Mouse (Mus musculus) stomach, postnatal 0 days (tissue): ENCODE measurements around the gene Bckdhb. TPM values are rescaled to one million over a fixed set of nuclear protein-coding genes. Genes with fewer than 3 reads are reported as not detected.
A peak's percentile ranks its signal among the peaks of the same experiment; 100 is the strongest.

Experiments
- ATAC-seq: fragments of 200-750 bp; cut with Nextera tagmentation; 2 replicates; pipeline ENCODE4 v1.8.0; 2017; ENCODE audit not compliant: low FRiP score, low TSS enrichment
- DNase-seq: peaks from one replicate; pipeline ENCODE4 v3.0.0-alpha.2; 2016; ENCODE audit warnings: low spot score
- H3K27ac ChIP-seq: fragments of 300-500 bp; sonication (generic); replicated peaks from 2 replicates; pipeline ENCODE4 v1.5.1; 2014; ENCODE audit warnings: mild to moderate bottlenecking, control low read depth
- H3K27me3 ChIP-seq: fragments of 300-500 bp; sonication (generic); 2 replicates; pipeline ENCODE4 v1.6.1; 2014; ENCODE audit warnings: low read length; ENCODE audit not compliant: control insufficient read depth, insufficient read depth
- H3K36me3 ChIP-seq: fragments of 300-500 bp; sonication (generic); 2 replicates; pipeline ENCODE4 v1.6.1; 2014; ENCODE audit warnings: low read length, mixed read lengths; ENCODE audit not compliant: control insufficient read depth, insufficient read depth
- H3K4me1 ChIP-seq: fragments of 300-500 bp; sonication (generic); replicated peaks from 2 replicates; pipeline ENCODE4 v1.6.1; 2014; ENCODE audit warnings: antibody characterized with exemption; ENCODE audit not compliant: control insufficient read depth, insufficient read depth
- H3K4me2 ChIP-seq: fragments of 300-500 bp; sonication (generic); replicated peaks from 2 replicates; pipeline ENCODE4 v1.6.1; 2014; ENCODE audit warnings: low read depth, mild to moderate bottlenecking, control low read depth, moderate library complexity
- H3K4me3 ChIP-seq: fragments of 300-500 bp; sonication (generic); 2 replicates; pipeline ENCODE4 v1.5.1; 2014; ENCODE audit warnings: low read depth, low read length, control low read depth
- H3K9ac ChIP-seq: fragments of 300-500 bp; sonication (generic); 2 replicates; pipeline ENCODE4 v1.6.1; 2014; ENCODE audit warnings: mild to moderate bottlenecking, low read length, control low read depth, mixed read lengths
- H3K9me3 ChIP-seq: fragments of 300-500 bp; sonication (generic); 2 replicates; pipeline ENCODE4 v1.6.1; 2016; ENCODE audit warnings: low read length; ENCODE audit not compliant: control insufficient read depth
- CTCF ChIP-seq: IDR thresholded peaks from 2 replicates; pipeline ENCODE4 v1.5.1; 2016; ENCODE audit warnings: antibody characterized with exemption, low read depth, mild to moderate bottlenecking, moderate library complexity
- EP300 ChIP-seq: optimal IDR thresholded peaks from 2 replicates; pipeline ENCODE3; 2016; ENCODE audit warnings: antibody characterized with exemption
- WGBS: fragments of 180-500 bp; shearing (Covaris S2); extraction: QIAGEN DNeasy Blood & Tissue Kit; methylation state at CpG from one replicate; pipeline ENCODE4 v1.1.7; 2014; 5-methylcytosine and 5-hydroxymethylcytosine counted together
- polyA plus RNA-seq: library from polyadenylated mRNA; unstranded; fragments of >200 nt; fragmentation: Nextera tagmentation; extraction: Ambion mirVana; gene quantifications from 2 replicates; pipeline ENCODE4 v1.2.1, GENCODE M21; 2015

Gene Bckdhb
- polyA plus RNA-seq, 1 experiment from 2014 or later, result 25.2 TPM

DNA sequence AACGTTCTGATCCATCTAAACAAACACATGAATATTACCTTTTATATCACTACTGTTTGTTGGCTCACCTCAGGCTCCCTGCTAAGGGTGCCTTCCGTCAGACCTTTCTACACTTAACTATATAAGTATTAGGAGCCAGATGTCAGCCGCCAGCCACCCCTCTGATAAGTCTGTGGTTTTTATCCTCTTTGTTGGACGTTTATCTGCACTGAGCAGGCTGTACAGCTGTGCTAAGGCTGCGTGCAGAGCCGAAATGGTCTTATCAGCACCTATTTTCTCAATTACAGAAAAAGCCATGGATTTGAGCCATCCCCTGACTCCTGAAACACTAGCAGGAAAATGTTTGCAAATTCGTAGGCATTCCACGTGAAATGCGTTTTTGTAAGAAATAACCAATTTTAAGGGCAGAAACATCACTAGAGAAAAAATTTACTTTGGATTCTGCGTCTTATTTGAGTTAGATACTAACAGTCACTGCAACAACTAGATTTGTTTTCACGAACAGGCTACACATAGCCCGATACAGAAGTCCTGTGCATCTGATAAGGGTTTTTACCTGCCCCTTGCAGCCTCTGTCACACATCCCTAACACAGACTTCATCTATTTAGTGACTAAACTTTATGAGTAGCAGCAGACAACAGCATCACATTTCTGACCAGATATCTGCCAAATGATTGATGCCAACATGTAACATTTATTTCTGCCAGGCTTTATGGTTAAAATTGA is 188.1 kb downstream of the Bckdhb start:
- DNase-seq (no peak), ATAC-seq (no peak)
- Histone ChIP-seq H3K4me3 (no peak overlapping the region), H3K9ac (no peak overlapping the region), H3K4me2 (no peak overlapping the region), H3K27ac (no peak overlapping the region), H3K36me3 (no peaks in the 10 kb centered on the region), H3K4me1 (no peaks in the 10 kb centered on the region), H3K27me3 (no peaks in the 10 kb centered on the region), H3K9me3 (no peaks in the 10 kb centered on the region)
- 59% methylated on average over 12 of the region's 12 CpGs for WGBS
- TF ChIP-seq EP300, result no peak
- TF ChIP-seq CTCF, result no peak

DNA sequence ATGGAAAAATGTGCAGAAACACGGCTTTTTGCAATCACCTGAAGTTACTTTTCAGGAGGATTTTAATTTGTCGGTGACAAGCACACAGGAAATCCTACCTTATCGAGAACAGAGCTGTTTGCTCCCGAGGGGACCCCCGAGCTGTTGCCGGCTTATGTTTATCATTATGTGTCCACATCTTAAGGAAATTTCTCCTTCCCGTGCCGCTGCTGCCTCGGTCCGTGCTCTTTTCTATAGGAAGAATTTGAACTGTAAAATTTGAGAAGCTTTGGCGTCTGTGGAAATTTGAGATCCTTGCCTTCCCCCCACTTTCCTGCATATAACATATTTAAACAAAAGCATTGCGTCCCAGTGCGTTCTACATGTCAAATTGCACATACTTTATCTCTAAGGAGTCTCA is 189.3 kb downstream of the Bckdhb start:
- DNase-seq (no peak), ATAC-seq (no peak)
- H3K4me1 ChIP-seq, result no peaks in the 10 kb centered on the region
- peak overlapping the region; percentile 45; the same call in 1 of the 2 replicates for H3K9ac ChIP-seq
- H3K36me3 ChIP-seq, result no peaks in the 10 kb centered on the region
- no peaks in the 10 kb centered on the region for H3K9me3 ChIP-seq
- whole genome bisulfite sequencing, result 48% methylated on average over 13 of the region's 13 CpGs
- H3K27ac ChIP-seq, result no peak overlapping the region
- peak overlapping the region; percentile 25 for H3K4me3 ChIP-seq
- H3K27me3 ChIP-seq, result no peaks in the 10 kb centered on the region
- H3K4me2 ChIP-seq, result peak overlapping the region; percentile 43
- TF ChIP-seq CTCF (no peak), EP300 (no peak)

DNA sequence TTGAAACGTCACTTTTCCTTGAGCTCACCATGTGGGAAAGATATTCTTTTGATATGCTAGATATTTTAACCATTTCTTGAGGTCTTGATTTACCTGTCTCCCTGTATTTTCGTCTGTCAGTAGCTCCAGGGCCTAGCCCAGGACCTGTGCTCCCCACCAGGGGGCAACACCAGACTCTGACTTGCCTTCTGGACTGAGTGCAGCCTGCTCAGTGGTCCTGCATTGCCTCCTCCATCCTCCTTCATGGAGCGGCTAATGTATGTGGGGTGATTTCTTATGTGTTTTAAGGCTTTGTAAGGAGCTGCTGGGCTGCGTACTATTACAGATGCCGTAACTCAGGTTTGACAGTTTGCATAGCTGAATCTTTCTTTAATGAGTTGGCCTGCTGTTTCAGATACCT is 192.4 kb downstream of the Bckdhb start:
- H3K27me3 ChIP-seq, result no peaks in the 10 kb centered on the region
- ATAC-seq, result no peak
- TF ChIP-seq EP300, result no peak
- TF ChIP-seq CTCF, result peak; percentile 65
- H3K36me3 ChIP-seq, result no peaks in the 10 kb centered on the region
- 75% methylated on average over 5 of the region's 5 CpGs for WGBS
- no peak overlapping the region for H3K27ac ChIP-seq
- H3K4me2 ChIP-seq, result no peak overlapping the region
- no peak overlapping the region for H3K4me3 ChIP-seq
- H3K9ac ChIP-seq, result no peak overlapping the region
- no peaks in the 10 kb centered on the region for H3K9me3 ChIP-seq
- H3K4me1 ChIP-seq, result no peaks in the 10 kb centered on the region
- DNase-seq, result peak; percentile 29

DNA sequence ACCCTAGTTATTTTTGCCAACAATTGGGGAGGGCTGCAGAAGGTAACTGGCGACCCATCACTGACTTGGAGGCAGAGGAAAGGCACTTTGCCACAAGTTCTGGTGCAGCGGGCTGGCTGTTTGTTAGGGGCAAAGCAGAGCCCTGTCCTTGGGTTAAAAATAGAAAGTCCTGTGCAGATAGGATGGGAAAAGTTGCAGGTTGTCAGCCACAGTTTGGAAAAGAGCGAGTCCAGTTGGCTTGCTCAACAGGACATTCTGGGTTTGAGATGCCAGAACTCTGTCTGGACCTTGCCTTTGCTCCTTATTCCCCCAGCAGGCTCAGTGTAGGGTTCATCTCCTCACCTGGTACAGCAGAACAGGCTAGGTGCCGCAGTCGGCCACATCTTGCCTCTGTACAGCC is 200.1 kb downstream of the Bckdhb start:
- no peak for DNase-seq
- H3K9ac ChIP-seq, result no peak overlapping the region
- no peak for TF ChIP-seq EP300
- no peak for TF ChIP-seq CTCF
- H3K27me3 ChIP-seq, result no peaks in the 10 kb centered on the region
- WGBS, result 97% methylated on average over 5 of the region's 5 CpGs
- H3K4me3 ChIP-seq, result no peak overlapping the region
- no peaks in the 10 kb centered on the region for H3K4me1 ChIP-seq
- no peak for ATAC-seq
- no peaks in the 10 kb centered on the region; the same call in 1 of the 2 replicates for H3K36me3 ChIP-seq
- H3K9me3 ChIP-seq, result no peaks in the 10 kb centered on the region
- no peak overlapping the region for H3K27ac ChIP-seq
- H3K4me2 ChIP-seq, result no peak overlapping the region

DNA sequence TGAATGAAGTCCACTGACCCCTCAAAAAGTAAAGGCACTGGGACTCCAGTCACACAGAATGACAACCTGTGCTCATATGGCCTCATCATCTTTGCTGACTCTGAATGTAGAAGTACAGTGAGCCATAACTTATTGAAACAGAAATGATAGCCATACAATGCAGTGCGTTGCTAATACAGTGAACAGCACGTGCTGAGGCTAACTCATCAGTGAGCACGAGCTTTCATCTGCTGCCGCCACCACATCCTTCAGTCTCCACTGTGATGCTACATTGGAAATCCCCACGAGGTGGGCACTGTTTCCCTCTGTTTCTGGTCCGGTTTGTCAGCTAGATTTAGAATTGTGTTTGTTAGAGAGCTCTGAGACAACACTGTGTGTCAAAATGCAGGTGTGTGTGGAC is 205.4 kb downstream of the Bckdhb start:
- ATAC-seq (no peak), DNase-seq (no peak)
- Histone ChIP-seq H3K4me2 (no peak overlapping the region), H3K36me3 (no peaks in the 10 kb centered on the region; the same call in 1 of the 2 replicates), H3K4me3 (no peak overlapping the region), H3K9me3 (no peaks in the 10 kb centered on the region), H3K4me1 (no peaks in the 10 kb centered on the region), H3K27me3 (no peaks in the 10 kb centered on the region), H3K9ac (no peak overlapping the region), H3K27ac (no peak overlapping the region)
- TF ChIP-seq EP300, result no peak
- no peak for TF ChIP-seq CTCF
- WGBS, result 82% methylated on average over 6 of the region's 6 CpGs

DNA sequence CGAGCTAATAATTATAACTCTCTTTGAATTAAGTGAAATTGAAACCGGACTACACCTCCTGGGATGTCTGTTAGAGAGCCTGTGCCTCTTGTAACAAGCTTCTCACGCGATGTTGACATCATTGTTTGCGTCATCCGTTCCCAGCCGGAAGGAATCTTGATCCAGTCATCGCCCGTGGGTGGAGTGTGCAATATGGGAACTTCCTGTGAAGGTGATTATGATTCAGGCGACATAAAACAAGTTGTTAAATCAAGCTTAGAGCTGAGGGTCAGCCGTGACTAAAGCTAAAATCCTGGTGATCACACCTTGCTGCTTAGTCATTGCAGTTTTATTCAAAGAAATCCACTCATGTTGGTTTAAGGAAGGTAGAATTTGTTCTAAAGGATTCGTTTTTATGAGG is 210.1 kb downstream of the Bckdhb start:
- TF ChIP-seq EP300 (no peak), CTCF (no peak)
- H3K27me3 ChIP-seq, result no peaks in the 10 kb centered on the region
- H3K4me1 ChIP-seq, result no peaks in the 10 kb centered on the region
- no peak overlapping the region for H3K4me2 ChIP-seq
- no peak overlapping the region for H3K27ac ChIP-seq
- no peak overlapping the region for H3K4me3 ChIP-seq
- ATAC-seq (no peak), DNase-seq (no peak)
- no peaks in the 10 kb centered on the region for H3K36me3 ChIP-seq
- WGBS, result 78% methylated on average over 12 of the region's 12 CpGs
- H3K9ac ChIP-seq, result no peak overlapping the region
- H3K9me3 ChIP-seq, result no peaks in the 10 kb centered on the region
